Comparison of ENCODE assay signal across 20 mouse cellular contexts in the genomic region with DNA sequence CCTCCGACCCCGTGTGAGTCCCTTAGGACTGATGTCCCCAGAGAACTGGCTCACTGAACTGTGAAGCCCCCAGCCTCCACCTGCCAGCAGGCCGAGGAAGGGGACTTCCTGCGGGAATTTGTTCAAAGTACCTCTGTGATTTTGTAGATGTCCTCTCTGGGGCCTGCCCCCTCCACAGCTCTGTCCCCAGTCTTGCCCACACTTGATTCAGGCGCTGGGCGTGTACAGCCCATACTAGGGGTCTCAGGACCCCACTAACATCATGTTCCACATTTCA. TPM values are rescaled to one million over a fixed set of nuclear protein-coding genes. Genes with fewer than 3 reads are reported as not detected.
DNase-seq lines count a peak whose midpoint lies in the region; ATAC-seq and TF ChIP-seq lines count a peak whose summit lies in the region.
"Had no signal": no experiment of that assay in that cellular context is flagged by ENCODE, and none has a peak within 500 bp of the region (broad histone marks: within the 10 kb centered on the region; RNA-seq: fewer than 3 reads in every experiment).

No protein-coding gene starts in this region.

- no peaks in the 10 kb centered on the region for H3K36me3 ChIP-seq in limb, embryonic 11.5 days (ENCODE audit: control insufficient read depth, insufficient read depth, low read length)
- H3K36me3 ChIP-seq in limb, embryonic 10.5 days = no peaks in the 10 kb centered on the region
- no peaks in the 10 kb centered on the region for H3K36me3 ChIP-seq in lung, postnatal 0 days (ENCODE audit: insufficient read depth, low read length)
- H3K36me3 ChIP-seq: embryonic facial prominence, embryonic 15.5 days; forebrain, embryonic 10.5 days; heart, embryonic 15.5 days had no signal

- no peak for TF ChIP-seq EP300 in lung, postnatal 0 days (IDR thresholded peaks at IDR 0.05)

- peaks cover 8% of the 10 kb centered on the region for H3K4me1 ChIP-seq in limb, embryonic 11.5 days (ENCODE audit: control insufficient read depth, insufficient read depth, low read length)
- peaks cover 25% of the 10 kb centered on the region for H3K4me1 ChIP-seq in limb, embryonic 10.5 days
- peaks cover 9% of the 10 kb centered on the region for H3K4me1 ChIP-seq in lung, postnatal 0 days (ENCODE audit: insufficient read depth, low read depth, low read length)

- ATAC-seq in limb, embryonic 11.5 days (ENCODE audit: insufficient number of reproducible peaks, low FRiP score, low TSS enrichment, low read depth) = no peak
- ATAC-seq in lung, postnatal 0 days = no peak
- ATAC-seq: forebrain, embryonic 14.5 days had no signal

- H3K4me3 ChIP-seq in limb, embryonic 11.5 days (ENCODE audit: low read depth, low read length) = no peak overlapping the region
- no peak overlapping the region for H3K4me3 ChIP-seq in limb, embryonic 10.5 days
- H3K4me3 ChIP-seq in lung, postnatal 0 days (ENCODE audit: low read depth, low read length) = no peak overlapping the region
- H3K4me3 ChIP-seq: erythroblast, embryonic 14.5 days had no signal

- H3K27ac ChIP-seq in limb, embryonic 11.5 days (replicated peaks; ENCODE audit: low read depth, low read length) = no peak overlapping the region
- H3K27ac ChIP-seq in limb, embryonic 10.5 days = no peak overlapping the region
- no peak overlapping the region for H3K27ac ChIP-seq in lung, postnatal 0 days (ENCODE audit: low read length)
- H3K27ac ChIP-seq: embryonic facial prominence, embryonic 15.5 days; forebrain, embryonic 10.5 days; heart, adult 2 months; heart, embryonic 15.5 days had no signal

- intact Hi-C loops in heart, postnatal 14 days (cut with DNase I) = no loop called here

- no peak overlapping the region for H3K4me2 ChIP-seq in limb, embryonic 11.5 days (ENCODE audit: low read depth, severe bottlenecking)
- H3K4me2 ChIP-seq in lung, postnatal 0 days (replicated peaks; ENCODE audit: low read depth, low read length) = no peak overlapping the region

- H3K27me3 ChIP-seq in limb, embryonic 11.5 days (ENCODE audit: control insufficient read depth, insufficient read depth, low read length) = peaks cover 43% of the 10 kb centered on the region
- peaks cover 74% of the 10 kb centered on the region for H3K27me3 ChIP-seq in limb, embryonic 10.5 days (ENCODE audit: low read depth, poor library complexity, severe bottlenecking)
- H3K27me3 ChIP-seq in lung, postnatal 0 days (replicated peaks; ENCODE audit: insufficient read depth, low read length) = peaks cover 28% of the 10 kb centered on the region

- no peak overlapping the region for H3K9ac ChIP-seq in limb, embryonic 11.5 days (ENCODE audit: low read length)
- H3K9ac ChIP-seq in lung, postnatal 0 days (replicated peaks; ENCODE audit: low read depth) = no peak overlapping the region
- H3K9ac ChIP-seq: embryonic facial prominence, embryonic 15.5 days; heart, embryonic 15.5 days had no signal

- WGBS in limb, embryonic 11.5 days = 35% methylated on average over 6 of the region's 6 CpGs
- WGBS in limb, embryonic 10.5 days = 29% methylated on average over 6 of the region's 6 CpGs
- 45% methylated on average over 6 of the region's 6 CpGs for whole genome bisulfite sequencing in lung, postnatal 0 days

- TF ChIP-seq CTCF in lung, postnatal 0 days (IDR thresholded peaks at IDR 0.05) = no peak

- no peaks in the 10 kb centered on the region for H3K9me3 ChIP-seq in limb, embryonic 11.5 days (ENCODE audit: control insufficient read depth, low read length)
- no peaks in the 10 kb centered on the region for H3K9me3 ChIP-seq in limb, embryonic 10.5 days (replicated peaks)
- H3K9me3 ChIP-seq in lung, postnatal 0 days (ENCODE audit: low read length) = no peaks in the 10 kb centered on the region
- H3K9me3 ChIP-seq: embryonic facial prominence, embryonic 15.5 days; forebrain, embryonic 10.5 days; heart, embryonic 15.5 days had no signal

- peak; percentile 58 for DNase-seq in heart, adult 11 months
- DNase-seq in heart, postnatal 14 days = no peak
- peak; percentile 21 for DNase-seq in limb, embryonic 11.5 days (ENCODE audit: low spot score)
- no peak for DNase-seq in limb, embryonic 10.5 days (ENCODE audit: low spot score)
- DNase-seq in thymus, postnatal 4 days = peak; percentile 8
- no peak for DNase-seq in thymus, postnatal 0 days (ENCODE audit: low spot score)
- no peak for DNase-seq in lung, postnatal 0 days (ENCODE audit: low spot score)
- DNase-seq: adrenal gland, adult 2 months; adrenal gland, postnatal 25 days; cerebellum, adult 2 months; cerebellum, postnatal 14 days; embryo, embryonic 11 days; gastrocnemius, postnatal 36 days; heart, adult 2 months had no signal

RNA-seq across cellular contexts. Expression of a gene that starts 2.2 kb away (rescaled TPM):
- total RNA-seq in heart, postnatal 14 days (2021) = 1 to 10 TPM in 1 of 2 experiments, under 1 TPM in 1; 0.88 to 1.4 TPM
- polyA plus RNA-seq in limb, embryonic 11.5 days (2014; fragmentation: Nextera tagmentation; extraction: Ambion mirVana) = not detected in 2 replicates
- not detected in 2 replicates for polyA plus RNA-seq in limb, embryonic 10.5 days (2016; fragmentation: Nextera tagmentation; extraction: Ambion mirVana)
- polyA plus RNA-seq in thymus, postnatal 0 days (2015; fragmentation: Nextera tagmentation; extraction: Ambion mirVana) = 1.6 and 1.7 TPM in 2 replicates
- 0.21 and 0.33 TPM in 2 replicates for polyA plus RNA-seq in lung, postnatal 0 days (2015; fragmentation: Nextera tagmentation; extraction: Ambion mirVana)
- polyA plus RNA-seq: embryonic facial prominence, embryonic 11.5 days; erythroblast, embryonic 14.5 days; forebrain, embryonic 10.5 days had no signal

Comparison
In these comparisons a context has a peak if more than half of its experiments do, and no peak if none do; other contexts are left out.
1. DNase-seq: peak in heart, adult 11 months (single experiment), limb, embryonic 11.5 days (single experiment) and thymus, postnatal 4 days (single experiment); none in heart, postnatal 14 days (0 of 2), limb, embryonic 10.5 days (single experiment), thymus, postnatal 0 days (single experiment) and lung, postnatal 0 days (single experiment).